In the genomic region with DNA sequence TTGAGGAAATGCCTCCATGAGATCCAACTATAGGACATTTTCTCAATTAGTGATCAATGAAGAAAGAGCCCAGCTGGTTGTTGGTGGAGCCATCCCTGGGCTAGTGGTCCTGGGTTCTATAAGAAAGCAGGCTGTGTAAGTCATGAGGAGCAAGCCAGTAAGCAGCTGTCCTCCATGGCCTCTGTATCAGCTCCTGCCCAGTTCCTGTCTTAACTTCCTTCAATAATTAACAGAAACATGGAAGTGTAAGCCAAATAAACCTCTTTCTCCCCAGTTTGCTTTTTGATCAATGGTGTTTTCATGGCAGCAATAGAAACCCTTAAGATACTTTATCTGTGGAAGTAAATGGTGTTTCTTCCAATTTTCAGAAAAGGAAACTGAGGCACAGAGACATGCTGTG, we compare ENCODE assay signal across 1 mouse cellular context.
TF ChIP-seq lines count a peak whose summit lies in the region.

No protein-coding gene starts in this region.

TF ChIP-seq in MEL, 35 proteins besides CTCF, POLR2A, EP300 and RAD21 (continued from another document):
- TF ChIP-seq BHLHE40 (IDR thresholded peaks at IDR 0.05; ENCODE audit: borderline replicate concordance, low read depth, low read length) (no peak), MYB (IDR thresholded peaks at IDR 0.05; ENCODE audit: low read depth, low read length) (no peak), USF1 (IDR thresholded peaks at IDR 0.05; ENCODE audit: low read depth, low read length) (no peak), POLR2AphosphoS2 (IDR thresholded peaks at IDR 0.05; ENCODE audit: low read length) (no peak)
TF ChIP-seq in MEL: peak in this region for 0.
